Mouse (Mus musculus): ENCODE data around the gene Gm8068.
"Not testable (repeated sequence)": the region's sequence is repeated elsewhere in the genome, so short reads cannot be mapped to it uniquely, and the experiment has no call there.

Gene Gm8068

DNA sequence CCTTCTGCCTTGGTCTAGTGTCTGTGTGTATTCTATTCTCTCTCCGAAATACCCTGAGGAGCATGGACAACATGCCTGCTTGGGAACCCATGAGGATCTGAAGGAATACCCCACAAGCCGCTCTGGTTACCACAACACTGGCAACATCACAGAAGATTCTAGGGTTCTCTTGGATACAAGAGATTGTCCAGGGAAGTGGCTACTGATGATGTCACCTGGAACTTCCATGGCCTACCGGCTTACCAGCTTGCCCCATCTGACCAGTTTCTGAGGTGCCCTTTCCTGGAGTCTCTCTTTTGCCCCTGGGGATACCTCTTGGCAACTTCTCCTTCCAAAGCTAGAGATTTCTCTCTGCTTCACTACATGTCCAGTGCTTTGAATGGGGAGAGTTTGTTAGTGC is at the start of gene Gm8068:
Gene Gm8068 (minus strand): TSS at position 101 of the 400 bp plus-strand sequence.
- DNase-seq, result not testable (repeated sequence)

- not testable (repeated sequence) for DNase-seq
Measured at GRCm38 (mm10) chr14:41750514-41750913, 48.8 kb upstream of the Gm8068 start, which contains the start of gene Gm7929. Gene Gm7929 (minus strand): TSS chr14:41750614.

GRCm38 (mm10) chr14:41723437-41723836 is 21.8 kb upstream of the Gm8068 start:
- DNase-seq, result not testable (repeated sequence)

- not testable (repeated sequence) for DNase-seq
Measured at GRCm38 (mm10) chr14:41717180-41717579, 15.5 kb upstream of the Gm8068 start.

- not testable (repeated sequence) for DNase-seq
Measured at GRCm38 (mm10) chr14:41648176-41648575, 53.5 kb downstream of the Gm8068 start.
